Mouse (Mus musculus): ENCODE data around the gene Fam131c. TPM values are rescaled to one million over a fixed set of nuclear protein-coding genes. Genes with fewer than 3 reads are reported as not detected.
A peak's percentile ranks its signal among the peaks of the same experiment; 100 is the strongest.

Fam131c gene
- polyA plus RNA-seq, 1 experiment from 2014 or later, result 3.3 TPM

DNA sequence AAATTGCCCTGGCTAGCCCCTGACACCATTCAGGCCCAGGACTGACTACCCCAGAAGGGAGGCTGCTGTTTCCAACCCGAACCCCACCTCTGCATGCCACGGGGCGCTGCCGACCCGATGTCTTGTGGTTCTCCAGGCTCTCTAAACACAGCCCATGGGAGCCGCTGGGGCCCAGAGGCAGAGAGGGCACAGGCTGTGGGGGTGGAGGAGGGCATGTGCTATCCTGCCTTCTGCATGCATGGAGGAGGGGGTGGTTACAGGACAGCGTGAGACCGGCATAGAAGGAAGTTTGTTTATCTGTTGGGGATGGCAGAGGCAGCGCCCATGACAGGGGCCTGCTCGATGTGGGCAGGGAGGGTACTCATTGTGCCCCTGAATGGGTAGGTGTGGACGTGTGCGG, 18.0 kb upstream of the Fam131c start:
- Histone ChIP-seq H3K9me3 (ENCODE audit: control insufficient read depth, low read length) (no peaks in the 10 kb centered on the region), H3K4me1 (replicated peaks; ENCODE audit: control insufficient read depth, insufficient read depth, low read length) (peaks cover 21% of the 10 kb centered on the region), H3K4me2 (ENCODE audit: low read depth, low read length) (no peak overlapping the region), H3K9ac (ENCODE audit: low read length) (no peak overlapping the region), H3K27me3 (ENCODE audit: control insufficient read depth, insufficient read depth, low read depth, low read length) (no peaks in the 10 kb centered on the region), H3K36me3 (ENCODE audit: control insufficient read depth, insufficient read depth, low read length) (no peaks in the 10 kb centered on the region), H3K4me3 (ENCODE audit: low read length) (no peak overlapping the region), H3K27ac (ENCODE audit: low read length) (no peak overlapping the region)
- 69% methylated on average over 12 of the region's 12 CpGs for WGBS
- ATAC-seq (ENCODE audit: low read depth), result no peak

DNA sequence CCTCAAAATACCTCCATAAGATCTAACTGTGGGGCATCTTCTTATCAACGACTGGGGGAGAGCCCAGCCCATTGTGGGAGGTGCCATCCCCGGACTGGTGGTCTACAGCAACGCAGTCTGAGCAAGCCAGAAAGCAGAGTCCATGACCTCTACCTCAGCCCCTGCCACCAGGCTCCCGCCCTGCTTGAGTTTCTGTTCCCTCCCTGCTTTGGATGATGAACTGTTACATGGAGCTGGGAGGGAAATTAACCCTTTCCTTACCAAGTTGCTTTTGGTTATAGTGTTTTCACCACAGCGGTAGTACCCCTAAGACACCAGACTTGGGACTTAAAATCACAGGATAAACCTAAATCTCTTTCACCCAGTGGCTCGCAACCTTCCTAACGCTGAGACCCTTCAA, 16.0 kb upstream of the Fam131c start:
- H3K4me1 ChIP-seq (replicated peaks; ENCODE audit: control insufficient read depth, insufficient read depth, low read length), result peaks cover 19% of the 10 kb centered on the region
- no peak for ATAC-seq (ENCODE audit: low read depth)
- 43% methylated on average over 7 of the region's 7 CpGs for WGBS

DNA sequence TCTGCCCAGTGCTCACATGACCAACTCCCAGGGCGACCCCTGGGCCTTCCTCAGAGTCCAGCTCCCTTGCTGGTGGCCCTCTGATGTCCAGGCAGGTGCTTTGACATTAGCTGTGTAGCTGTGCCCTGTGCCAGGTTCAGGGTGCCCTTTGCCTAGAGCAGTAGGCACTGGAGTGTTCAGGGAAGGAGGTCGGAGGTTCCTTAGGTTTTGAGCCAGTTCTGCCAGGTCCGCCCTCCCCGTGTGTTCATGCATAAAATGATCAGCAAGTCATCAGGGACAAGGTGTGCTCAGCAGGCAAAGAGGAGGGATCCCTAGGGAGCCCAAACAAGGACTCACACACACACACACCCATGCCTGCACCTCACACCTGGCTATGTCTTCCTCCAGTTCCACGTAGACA, 15.0 kb upstream of the Fam131c start:
- peak overlapping the region; percentile 86; the same call in 1 of the 2 replicates for H3K27ac ChIP-seq (ENCODE audit: low read length)
- H3K4me2 ChIP-seq (ENCODE audit: low read depth, low read length), result no peak overlapping the region
- no peaks in the 10 kb centered on the region for H3K27me3 ChIP-seq (ENCODE audit: control insufficient read depth, insufficient read depth, low read depth, low read length)
- ATAC-seq (ENCODE audit: low read depth), result no peak
- peak overlapping the region; percentile 8; the same call in 1 of the 2 replicates for H3K9ac ChIP-seq (ENCODE audit: low read length)
- H3K4me1 ChIP-seq (replicated peaks; ENCODE audit: control insufficient read depth, insufficient read depth, low read length), result peaks cover 12% of the 10 kb centered on the region
- H3K4me3 ChIP-seq (ENCODE audit: low read length), result no peak overlapping the region
- no peaks in the 10 kb centered on the region for H3K9me3 ChIP-seq (ENCODE audit: control insufficient read depth, low read length)
- WGBS, result 78% methylated on average over 5 of the region's 5 CpGs
- no peaks in the 10 kb centered on the region for H3K36me3 ChIP-seq (ENCODE audit: control insufficient read depth, insufficient read depth, low read length)

More for the DNA sequence above, 16.0 kb upstream of the Fam131c start:
- no peaks in the 10 kb centered on the region for H3K36me3 ChIP-seq (ENCODE audit: control insufficient read depth, insufficient read depth, low read length)
- no peak overlapping the region for H3K27ac ChIP-seq (ENCODE audit: low read length)
- no peak overlapping the region for H3K4me2 ChIP-seq (ENCODE audit: low read depth, low read length)
- H3K27me3 ChIP-seq (ENCODE audit: control insufficient read depth, insufficient read depth, low read depth, low read length), result no peaks in the 10 kb centered on the region
- no peak overlapping the region for H3K4me3 ChIP-seq (ENCODE audit: low read length)
- no peaks in the 10 kb centered on the region for H3K9me3 ChIP-seq (ENCODE audit: control insufficient read depth, low read length)
- no peak overlapping the region for H3K9ac ChIP-seq (ENCODE audit: low read length)

- H3K27me3 ChIP-seq (ENCODE audit: control insufficient read depth, insufficient read depth, low read depth, low read length), result no peaks in the 10 kb centered on the region
- H3K9ac ChIP-seq (ENCODE audit: low read length), result peak overlapping the region; percentile 8; the same call in 1 of the 2 replicates
- no peak overlapping the region for H3K4me3 ChIP-seq (ENCODE audit: low read length)
- H3K27ac ChIP-seq (ENCODE audit: low read length), result peak overlapping the region; percentile 86
- peak; percentile 87 for ATAC-seq (ENCODE audit: low read depth)
- WGBS, result 43% methylated on average over 8 of the region's 8 CpGs
- H3K36me3 ChIP-seq (ENCODE audit: control insufficient read depth, insufficient read depth, low read length), result no peaks in the 10 kb centered on the region
- H3K4me1 ChIP-seq (replicated peaks; ENCODE audit: control insufficient read depth, insufficient read depth, low read length), result peaks cover 8% of the 10 kb centered on the region
- no peaks in the 10 kb centered on the region for H3K9me3 ChIP-seq (ENCODE audit: control insufficient read depth, low read length)
- no peak overlapping the region for H3K4me2 ChIP-seq (ENCODE audit: low read depth, low read length)
Observed at GRCm38 (mm10) chr4:141353868-141354267, 14.2 kb upstream of the Fam131c start.

DNA sequence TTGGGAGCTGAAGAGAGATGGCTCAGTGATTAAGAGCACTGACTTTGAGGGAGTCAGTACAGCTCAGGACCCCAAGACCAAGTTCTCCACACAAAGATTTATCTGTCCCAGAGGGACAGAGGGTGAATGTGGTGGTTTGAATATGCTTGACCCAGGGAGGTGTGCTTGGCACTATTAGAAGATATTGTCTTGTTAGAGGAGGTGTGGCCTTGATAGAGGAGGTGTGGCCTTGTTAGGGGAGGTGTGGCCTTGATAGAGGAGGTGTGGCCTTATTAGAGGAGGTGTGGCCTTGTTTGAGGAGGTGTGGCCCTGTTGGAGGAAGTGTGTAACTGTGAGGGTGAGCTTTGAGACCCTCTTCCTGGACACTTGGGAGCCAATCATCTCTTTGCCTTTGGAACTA, 10.2 kb upstream of the Fam131c start:
- Histone ChIP-seq H3K27ac (ENCODE audit: low read length) (no peak overlapping the region), H3K36me3 (ENCODE audit: control insufficient read depth, insufficient read depth, low read length) (no peaks in the 10 kb centered on the region), H3K4me3 (ENCODE audit: low read length) (no peak overlapping the region), H3K9ac (ENCODE audit: low read length) (no peak overlapping the region), H3K4me1 (replicated peaks; ENCODE audit: control insufficient read depth, insufficient read depth, low read length) (peaks cover 11% of the 10 kb centered on the region), H3K27me3 (ENCODE audit: control insufficient read depth, insufficient read depth, low read depth, low read length) (no peaks in the 10 kb centered on the region), H3K4me2 (ENCODE audit: low read depth, low read length) (no peak overlapping the region), H3K9me3 (ENCODE audit: control insufficient read depth, low read length) (no peaks in the 10 kb centered on the region)
- no peak for ATAC-seq (ENCODE audit: low read depth)

GRCm38 (mm10) chr4:141359222-141359621, 8.8 kb upstream of the Fam131c start:
- peaks cover 1% of the 10 kb centered on the region for H3K27me3 ChIP-seq (ENCODE audit: control insufficient read depth, insufficient read depth, low read depth, low read length)
- no peak overlapping the region for H3K4me2 ChIP-seq (ENCODE audit: low read depth, low read length)
- no peak overlapping the region for H3K4me3 ChIP-seq (ENCODE audit: low read length)
- peaks cover 6% of the 10 kb centered on the region; the same call in 1 of the 2 replicates for H3K4me1 ChIP-seq (replicated peaks; ENCODE audit: control insufficient read depth, insufficient read depth, low read length)
- no peak for ATAC-seq (ENCODE audit: low read depth)
- H3K9me3 ChIP-seq (ENCODE audit: control insufficient read depth, low read length), result no peaks in the 10 kb centered on the region
- H3K36me3 ChIP-seq (ENCODE audit: control insufficient read depth, insufficient read depth, low read length), result no peaks in the 10 kb centered on the region
- no peak overlapping the region for H3K27ac ChIP-seq (ENCODE audit: low read length)
- H3K9ac ChIP-seq (ENCODE audit: low read length), result no peak overlapping the region
- 79% methylated on average over 6 of the region's 6 CpGs for WGBS

DNA sequence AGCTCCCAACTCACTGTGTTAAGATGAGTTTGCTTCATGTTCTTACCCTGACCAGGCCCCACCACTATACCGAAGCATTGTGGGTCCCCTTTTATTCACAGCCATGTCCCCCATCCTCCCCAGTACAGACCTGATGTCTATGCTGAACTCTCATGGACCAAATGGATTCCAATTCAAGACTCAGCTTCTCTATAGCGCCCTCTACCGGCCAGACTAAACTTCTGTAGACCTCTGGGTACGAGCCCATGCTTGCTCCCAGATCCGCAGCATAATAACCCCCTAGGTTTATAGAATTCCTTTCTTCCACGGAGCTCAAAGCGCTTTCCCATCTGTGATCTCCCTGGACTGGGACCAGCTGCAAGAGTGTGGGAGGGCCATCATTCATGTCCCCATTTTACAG, 7.2 kb upstream of the Fam131c start:
- Histone ChIP-seq H3K4me3 (ENCODE audit: low read length) (no peak overlapping the region), H3K36me3 (ENCODE audit: control insufficient read depth, insufficient read depth, low read length) (no peaks in the 10 kb centered on the region), H3K27me3 (ENCODE audit: control insufficient read depth, insufficient read depth, low read depth, low read length) (peaks cover 4% of the 10 kb centered on the region), H3K4me2 (ENCODE audit: low read depth, low read length) (no peak overlapping the region), H3K27ac (ENCODE audit: low read length) (no peak overlapping the region), H3K9ac (ENCODE audit: low read length) (no peak overlapping the region), H3K4me1 (replicated peaks; ENCODE audit: control insufficient read depth, insufficient read depth, low read length) (peaks cover 6% of the 10 kb centered on the region; the same call in 1 of the 2 replicates), H3K9me3 (ENCODE audit: control insufficient read depth, low read length) (no peaks in the 10 kb centered on the region)
- 35% methylated on average over 7 of the region's 7 CpGs for WGBS
- no peak for ATAC-seq (ENCODE audit: low read depth)

GRCm38 (mm10) chr4:141362937-141363548, 5.0 kb upstream of the Fam131c start:
- no peaks in the 10 kb centered on the region for H3K36me3 ChIP-seq (ENCODE audit: control insufficient read depth, insufficient read depth, low read length)
- H3K9me3 ChIP-seq (ENCODE audit: control insufficient read depth, low read length), result no peaks in the 10 kb centered on the region
- WGBS, result 22% methylated on average over 11 of the region's 11 CpGs
- no peak overlapping the region for H3K27ac ChIP-seq (ENCODE audit: low read length)
- no peak overlapping the region for H3K9ac ChIP-seq (ENCODE audit: low read length)
- peak; percentile 15; the same call in 1 of the 2 replicates for ATAC-seq (ENCODE audit: low read depth)
- H3K27me3 ChIP-seq (ENCODE audit: control insufficient read depth, insufficient read depth, low read depth, low read length), result peaks cover 15% of the 10 kb centered on the region
- no peak overlapping the region for H3K4me3 ChIP-seq (ENCODE audit: low read length)
- no peak overlapping the region for H3K4me2 ChIP-seq (ENCODE audit: low read depth, low read length)
- H3K4me1 ChIP-seq (replicated peaks; ENCODE audit: control insufficient read depth, insufficient read depth, low read length), result peaks cover 6% of the 10 kb centered on the region; the same call in 1 of the 2 replicates

DNA sequence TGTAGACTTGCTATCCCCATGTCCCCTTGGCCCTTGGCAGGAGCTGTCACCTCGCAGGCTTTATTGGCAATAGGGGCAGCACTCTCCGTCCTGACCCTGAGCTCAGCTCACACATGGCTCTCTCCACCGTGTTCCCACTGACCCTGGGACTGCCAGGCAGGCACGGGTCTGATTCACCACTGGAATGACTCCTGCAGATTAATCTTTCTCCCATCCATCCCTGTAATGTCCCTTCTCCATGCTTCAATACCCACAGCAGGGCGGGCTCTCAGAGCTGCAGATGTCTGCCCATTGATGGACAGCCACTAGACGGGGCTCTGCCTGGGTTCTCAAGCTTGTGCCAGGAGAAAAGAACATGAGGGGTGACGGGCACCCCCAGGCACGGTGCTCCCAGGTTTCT, 2.9 kb upstream of the Fam131c start:
- Histone ChIP-seq H3K36me3 (ENCODE audit: control insufficient read depth, insufficient read depth, low read length) (no peaks in the 10 kb centered on the region), H3K4me3 (ENCODE audit: low read length) (no peak overlapping the region), H3K27me3 (ENCODE audit: control insufficient read depth, insufficient read depth, low read depth, low read length) (peaks cover 24% of the 10 kb centered on the region), H3K4me2 (ENCODE audit: low read depth, low read length) (no peak overlapping the region), H3K4me1 (replicated peaks; ENCODE audit: control insufficient read depth, insufficient read depth, low read length) (peaks cover under 1% of the 10 kb centered on the region; the same call in 1 of the 2 replicates), H3K9me3 (ENCODE audit: control insufficient read depth, low read length) (no peaks in the 10 kb centered on the region), H3K27ac (ENCODE audit: low read length) (no peak overlapping the region), H3K9ac (ENCODE audit: low read length) (no peak overlapping the region)
- ATAC-seq (ENCODE audit: low read depth), result no peak
- 54% methylated on average over 8 of the region's 8 CpGs for WGBS
